Mouse (Mus musculus) small intestine, adult 2 months (tissue): ENCODE results near the gene Tubb2b. TPM values are rescaled to one million over a fixed set of nuclear protein-coding genes. Genes with fewer than 3 reads are reported as not detected.
A peak's percentile ranks its signal among the peaks of the same experiment; 100 is the strongest.

Experiments
- H3K27ac ChIP-seq: fragments of 200-500 bp; 2 replicates; pipeline ENCODE4 v1.5.1; 2012; ENCODE audit warnings: low read depth, low read length, control low read depth, inconsistent platforms; ENCODE audit not compliant: insufficient read depth
- H3K27me3 ChIP-seq: fragments of 200-500 bp; 2 replicates; pipeline ENCODE4 v1.6.1; 2012; ENCODE audit warnings: mild to moderate bottlenecking, moderate library complexity, low read length, inconsistent platforms; ENCODE audit not compliant: control insufficient read depth, insufficient read depth
- H3K36me3 ChIP-seq: fragments of 200-500 bp; 2 replicates; pipeline ENCODE4 v1.6.1; 2012; ENCODE audit warnings: mild to moderate bottlenecking, low read length, control low read depth, inconsistent platforms; ENCODE audit not compliant: control insufficient read depth, insufficient read depth
- H3K4me1 ChIP-seq: fragments of 200-500 bp; 2 replicates; pipeline ENCODE4 v1.6.1; 2012; ENCODE audit warnings: low read length, inconsistent platforms, mixed read lengths; ENCODE audit not compliant: control insufficient read depth, insufficient read depth, insufficient read length
- H3K4me3 ChIP-seq: fragments of 200-500 bp; 2 replicates; pipeline ENCODE4 v1.5.1; 2012; ENCODE audit warnings: low read depth, mild to moderate bottlenecking, control low read depth, inconsistent platforms, low read length, moderate library complexity
- CTCF ChIP-seq: fragments of 200-500 bp; IDR thresholded peaks from 2 replicates; pipeline ENCODE4 v1.5.1; 2012; ENCODE audit warnings: low read depth, mild to moderate bottlenecking, control low read depth, inconsistent platforms, low read length, moderate library complexity, mixed read lengths; ENCODE audit not compliant: insufficient replicate concordance, insufficient read length; ENCODE audit errors: extremely low read depth
- POLR2A ChIP-seq: fragments of 200-500 bp; IDR thresholded peaks from 2 replicates; pipeline ENCODE4 v1.6.1; 2012; ENCODE audit warnings: low read depth, mild to moderate bottlenecking, control low read depth, inconsistent platforms, low read length, moderate library complexity
- WGBS: fragments of 180-500 bp; shearing (Covaris S2); methylation state at CpG from one replicate; pipeline ENCODE4 v1.1.7; 2018; 5-methylcytosine and 5-hydroxymethylcytosine counted together
- polyA plus RNA-seq: library from polyadenylated mRNA; depleted of rRNA; stranded (reverse); fragments of >200 nt; gene quantifications from 2 replicates; pipeline ENCODE4 v1.2.3, GENCODE M21; 2012

The Tubb2b gene
- polyA plus RNA-seq, 1 experiment, result 12.6 TPM

GRCm38 (mm10) chr13:34128276-34129114, 1.8 kb downstream of the Tubb2b start:
- TF ChIP-seq CTCF, result no peak
- no peak for TF ChIP-seq POLR2A
- 0 out of 2 replicates have a peak, but pooled peaks cover 3% of the 10 kb centered on the region for H3K27me3 ChIP-seq
- H3K36me3 ChIP-seq, result no peaks in the 10 kb centered on the region
- H3K27ac ChIP-seq, result peak overlapping the region; percentile 12; the same call in 1 of the 2 replicates
- no peak overlapping the region for H3K4me3 ChIP-seq
- 32% methylated on average over 9 of the region's 9 CpGs for whole genome bisulfite sequencing
- H3K4me1 ChIP-seq, result peaks cover 21% of the 10 kb centered on the region

- Histone ChIP-seq H3K36me3 (no peaks in the 10 kb centered on the region), H3K4me3 (no peak overlapping the region), H3K27me3 (0 out of 2 replicates have a peak, but pooled peaks cover 3% of the 10 kb centered on the region), H3K4me1 (peaks cover 22% of the 10 kb centered on the region), H3K27ac (no peak overlapping the region)
- TF ChIP-seq CTCF (no peak), POLR2A (no peak)
- WGBS, result 68% methylated on average over 4 of the region's 4 CpGs
These were observed 4.6 kb downstream of the Tubb2b start for GRCm38 (mm10) chr13:34125711-34126110.

GRCm38 (mm10) chr13:34120536-34120935, 9.7 kb downstream of the Tubb2b start:
- Histone ChIP-seq H3K4me1 (peaks cover 14% of the 10 kb centered on the region), H3K27ac (no peak overlapping the region), H3K4me3 (no peak overlapping the region), H3K36me3 (no peaks in the 10 kb centered on the region), H3K27me3 (no peaks in the 10 kb centered on the region)
- 31% methylated on average over 2 of the region's 2 CpGs for WGBS
- no peak for TF ChIP-seq POLR2A
- no peak for TF ChIP-seq CTCF

- no peak overlapping the region for H3K4me3 ChIP-seq
- TF ChIP-seq CTCF, result no peak
- no peak for TF ChIP-seq POLR2A
- peaks cover 14% of the 10 kb centered on the region for H3K4me1 ChIP-seq
- no peak overlapping the region for H3K27ac ChIP-seq
- H3K36me3 ChIP-seq, result no peaks in the 10 kb centered on the region
- no peaks in the 10 kb centered on the region for H3K27me3 ChIP-seq
- WGBS, result 22% methylated on average over 4 of the region's 4 CpGs
These were observed 10.9 kb downstream of the Tubb2b start for GRCm38 (mm10) chr13:34119406-34119805.

- WGBS, result 85% methylated on average over 4 of the region's 4 CpGs
- Histone ChIP-seq H3K4me1 (peaks cover 14% of the 10 kb centered on the region), H3K27ac (no peak overlapping the region), H3K36me3 (no peaks in the 10 kb centered on the region), H3K27me3 (no peaks in the 10 kb centered on the region), H3K4me3 (no peak overlapping the region)
- no peak for TF ChIP-seq CTCF
- TF ChIP-seq POLR2A, result no peak
These were observed 11.4 kb downstream of the Tubb2b start for GRCm38 (mm10) chr13:34118816-34119215.

GRCm38 (mm10) chr13:34116508-34116907, 13.8 kb downstream of the Tubb2b start:
- peaks cover 22% of the 10 kb centered on the region for H3K4me1 ChIP-seq
- no peaks in the 10 kb centered on the region for H3K36me3 ChIP-seq
- TF ChIP-seq CTCF (no peak), POLR2A (no peak)
- 88% methylated on average over 6 of the region's 6 CpGs for WGBS
- H3K27me3 ChIP-seq, result no peaks in the 10 kb centered on the region
- no peak overlapping the region for H3K27ac ChIP-seq
- H3K4me3 ChIP-seq, result no peak overlapping the region

- Histone ChIP-seq H3K27ac (no peak overlapping the region), H3K27me3 (no peaks in the 10 kb centered on the region), H3K36me3 (no peaks in the 10 kb centered on the region), H3K4me1 (peaks cover 9% of the 10 kb centered on the region; the same call in 1 of the 2 replicates), H3K4me3 (no peak overlapping the region)
- TF ChIP-seq CTCF (no peak), POLR2A (no peak)
- WGBS, result 95% methylated on average over 4 of the region's 4 CpGs
These were observed 15.6 kb downstream of the Tubb2b start for GRCm38 (mm10) chr13:34114654-34115053.
